Mouse (Mus musculus): ENCODE measurements at regions not wholly inside any gene's neighbourhood (a gene's known extent, or its start where the extent isn't known, plus 50 kb on each side); places are given as distances from the start of the nearest gene placed in this dataset.
A peak's percentile ranks its signal among the peaks of the same experiment; 100 is the strongest.

DNA sequence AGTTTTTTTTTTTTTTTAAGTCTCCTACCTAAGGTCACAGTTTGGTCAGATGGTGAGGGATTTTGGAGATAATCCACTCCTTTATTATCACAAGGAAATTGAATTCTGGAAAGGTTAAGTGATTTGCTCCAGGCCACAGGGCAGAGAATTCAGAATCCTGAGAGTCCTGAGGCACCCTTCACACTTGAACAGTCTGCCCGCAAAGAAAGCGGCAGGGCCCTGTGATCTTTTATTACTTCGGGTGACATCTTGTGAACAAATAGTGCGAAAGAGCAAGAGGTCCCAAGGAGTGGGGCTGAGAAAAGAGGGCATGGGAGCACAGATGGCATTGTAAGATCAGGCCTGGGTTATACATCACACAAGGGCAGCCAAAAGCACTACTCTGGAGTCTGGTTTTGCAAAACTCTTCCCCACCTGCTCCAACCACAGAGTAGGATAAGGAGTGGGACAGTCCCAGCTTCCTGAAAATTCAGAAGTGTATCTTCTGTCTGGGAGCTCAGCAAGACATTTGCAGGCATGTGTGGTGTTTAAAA lies 150.5 kb upstream of the Wdr11 start:
- DNase-seq, result peak; percentile 8

GRCm38 (mm10) chr7:129469496-129469895 lies 122.2 kb upstream of the Wdr11 start:
- DNase-seq, result peak; percentile 84

DNA sequence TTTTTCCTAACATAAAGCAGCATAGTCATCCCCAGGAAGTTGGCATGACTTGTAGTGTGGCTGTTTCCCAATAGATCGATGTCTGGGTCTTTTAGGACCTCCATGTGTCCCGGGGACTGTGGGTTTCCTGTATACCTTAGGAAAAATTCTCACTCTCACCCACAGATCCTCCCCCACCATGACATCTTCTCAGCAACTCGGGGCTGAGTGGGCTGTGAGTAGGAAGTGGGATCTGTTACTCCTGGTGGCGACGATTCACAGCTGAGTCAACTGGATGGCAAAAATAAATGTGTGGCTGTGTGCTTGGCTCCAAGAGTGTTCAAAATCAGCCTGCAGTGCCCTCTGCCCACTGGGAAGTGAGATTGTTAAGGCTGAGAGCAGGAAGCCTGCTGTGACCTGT lies 107.9 kb upstream of the Wdr11 start:
- no peak for DNase-seq

- peak; percentile 81 for DNase-seq
Measured at GRCm38 (mm10) chr7:129506894-129507293, 84.8 kb upstream of the Wdr11 start.

DNA sequence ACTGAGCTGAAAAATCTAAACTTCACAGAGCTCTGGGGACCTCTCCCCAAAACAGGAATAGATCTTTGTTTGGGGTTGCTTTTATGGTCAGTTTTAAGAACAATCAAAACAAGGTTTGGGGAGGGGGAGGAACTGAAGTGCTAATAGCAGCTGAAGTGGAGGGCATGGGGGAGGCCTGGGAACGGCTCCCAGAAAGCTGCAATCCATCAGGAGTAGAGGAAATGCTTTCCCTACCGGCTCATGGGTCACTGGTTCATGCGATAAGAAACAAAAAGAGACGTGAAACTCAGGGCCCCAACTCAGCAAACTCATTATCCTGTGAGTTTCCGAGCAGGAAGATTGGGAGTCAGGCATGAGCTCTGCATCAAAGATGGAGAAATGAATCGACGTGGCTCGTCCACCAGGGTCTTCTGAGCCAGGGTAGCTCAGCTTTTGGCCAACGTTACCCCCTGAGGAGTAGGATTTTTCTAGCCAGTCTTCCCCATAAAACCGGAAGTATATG lies 82.0 kb upstream of the Wdr11 start:
- no peak for DNase-seq

DNA sequence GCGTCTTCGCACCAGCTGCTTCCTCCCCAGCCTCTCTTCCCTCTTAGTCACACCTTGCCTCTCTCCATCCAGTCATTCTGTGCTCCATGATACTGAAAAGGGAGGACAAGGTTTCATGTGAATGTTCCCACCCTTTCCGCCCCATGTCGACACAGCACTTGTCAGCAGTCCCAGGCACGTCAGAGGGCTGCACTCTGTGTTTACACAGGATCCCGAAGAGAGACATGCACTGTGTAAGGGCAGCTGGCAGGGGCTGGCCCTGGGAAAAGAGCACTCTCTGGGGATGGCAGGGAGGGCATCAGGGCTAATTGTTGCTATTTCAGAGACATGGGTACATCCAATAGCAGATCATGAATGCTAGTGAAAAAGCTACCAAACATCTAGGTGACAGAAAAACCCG lies 77.0 kb upstream of the Wdr11 start:
- DNase-seq, result no peak

DNA sequence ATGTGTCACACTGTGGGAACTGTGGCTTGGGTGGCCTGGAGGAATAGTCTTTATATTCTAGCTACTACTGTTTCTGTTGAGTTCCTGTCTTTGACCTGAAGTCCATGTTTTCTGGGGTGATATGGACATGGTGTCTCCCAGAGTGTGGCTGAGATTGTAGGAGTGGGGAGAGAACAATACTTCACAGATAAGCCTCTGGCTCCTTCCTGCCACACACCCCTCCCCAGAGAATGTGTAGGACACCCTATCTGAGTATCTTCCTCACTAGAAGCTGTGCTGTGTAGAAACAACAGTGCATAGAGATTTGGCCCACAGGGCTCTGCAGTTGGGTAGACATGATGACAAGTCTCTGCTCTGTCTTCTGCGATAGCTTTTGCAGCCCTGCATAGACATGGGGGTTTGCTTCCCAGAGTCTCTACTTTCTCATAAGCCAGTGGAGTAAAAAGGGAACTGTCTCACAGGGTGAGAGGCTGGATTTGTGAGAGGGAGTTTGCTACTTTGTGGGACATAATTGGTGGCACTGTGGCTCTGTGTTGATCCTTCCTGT lies 67.2 kb upstream of the Wdr11 start:
- no peak for DNase-seq

DNA sequence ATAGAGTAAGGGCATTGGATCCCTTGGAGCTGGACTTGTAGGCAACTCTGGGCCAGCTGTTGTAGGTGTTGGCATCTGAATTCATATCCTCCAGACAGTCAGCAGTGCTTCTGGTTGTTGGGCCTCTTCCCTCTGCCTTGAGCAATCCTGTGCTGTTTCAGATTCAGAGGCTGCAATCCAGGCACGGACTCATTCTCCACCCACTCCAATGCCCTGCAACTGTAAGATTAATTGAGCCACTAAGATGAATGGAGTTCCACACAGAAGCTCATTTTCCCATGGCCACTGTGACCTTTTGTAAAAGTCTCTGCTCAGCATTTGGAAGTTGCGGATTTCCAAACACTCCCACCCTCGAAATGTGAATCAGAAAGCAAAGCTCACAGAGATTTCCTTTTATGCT lies 65.7 kb upstream of the Wdr11 start:
- DNase-seq, result peak; percentile 16

DNA sequence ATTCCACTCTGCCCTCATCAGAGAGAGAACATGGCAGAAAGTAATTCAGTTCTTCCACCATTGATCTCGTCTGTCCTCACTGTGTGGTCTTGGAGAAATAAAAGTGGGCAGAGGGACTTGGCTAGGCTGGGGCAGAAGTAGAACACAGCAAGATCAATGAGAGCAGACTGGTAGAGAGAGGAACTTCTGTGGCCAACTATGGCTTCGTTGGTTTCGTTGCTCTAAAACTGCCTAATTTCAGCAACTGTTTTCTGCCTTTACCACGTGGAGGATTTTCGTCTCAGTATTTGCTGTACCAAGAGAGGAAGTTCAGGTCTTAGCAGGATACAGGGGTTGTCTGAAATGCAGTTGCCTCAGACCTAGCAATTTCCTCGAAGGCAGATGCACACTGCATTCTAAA lies 63.4 kb upstream of the Wdr11 start:
- DNase-seq, result no peak

GRCm38 (mm10) chr7:129533366-129533905 lies 58.2 kb upstream of the Wdr11 start:
- DNase-seq, result no peak

Data from embryo, embryonic 11 days (tissue).